Mouse (Mus musculus) heart, postnatal 0 days (tissue): ENCODE data around the gene Foxp1.

Source experiments
- CTCF ChIP-seq: IDR thresholded peaks from 2 replicates; pipeline ENCODE4 v1.5.1; 2016; ENCODE audit warnings: antibody characterized with exemption, control low read depth, low read depth
- EP300 ChIP-seq: IDR thresholded peaks from 2 replicates; pipeline ENCODE4 v1.6.1; 2016; ENCODE audit warnings: antibody characterized with exemption, low read depth

- TF ChIP-seq EP300: no peak
- TF ChIP-seq CTCF: no peak
Measured at GRCm38 (mm10) chr6:99343815-99344214, 178.7 kb downstream of the Foxp1 start.
